Mouse (Mus musculus) midbrain, postnatal 0 days (tissue): Measurements from ENCODE around the gene H1f0. TPM values are rescaled to one million over a fixed set of nuclear protein-coding genes. Genes with fewer than 3 reads are reported as not detected.

Experiments
- ATAC-seq: fragments of 200-750 bp; cut with Nextera tagmentation; 2 replicates; pipeline ENCODE4 v1.8.0; 2017; ENCODE audit warnings: moderate number of reproducible peaks, mild to moderate bottlenecking, moderate TSS enrichment, moderate library complexity; ENCODE audit not compliant: low FRiP score
- DNase-seq: peaks from one replicate; pipeline ENCODE4 v3.0.0-alpha.2; 2015; ENCODE audit warnings: low spot score
- H3K27ac ChIP-seq: fragments of 300-500 bp; sonication (generic); 2 replicates; pipeline ENCODE4 v1.5.1; 2014; ENCODE audit warnings: low read depth, mild to moderate bottlenecking, low read length, mixed read lengths
- H3K27me3 ChIP-seq: fragments of 300-500 bp; sonication (generic); 2 replicates; pipeline ENCODE4 v1.6.1; 2014; ENCODE audit warnings: low read length, control low read depth, mixed read lengths; ENCODE audit not compliant: insufficient read depth
- H3K36me3 ChIP-seq: fragments of 300-500 bp; sonication (generic); 2 replicates; pipeline ENCODE4 v1.6.1; 2014; ENCODE audit warnings: low read length, control low read depth, mixed read lengths; ENCODE audit not compliant: insufficient read depth
- H3K4me1 ChIP-seq: fragments of 300-500 bp; sonication (generic); 2 replicates; pipeline ENCODE4 v1.6.1; 2014; ENCODE audit warnings: mild to moderate bottlenecking, control low read depth, antibody characterized with exemption, low read length, mixed read lengths; ENCODE audit not compliant: insufficient read depth
- H3K4me2 ChIP-seq: fragments of 300-500 bp; sonication (generic); 2 replicates; pipeline ENCODE4 v1.6.1; 2014; ENCODE audit warnings: low read depth, mild to moderate bottlenecking, low read length, mixed read lengths; ENCODE audit not compliant: poor library complexity, severe bottlenecking
- H3K4me3 ChIP-seq: fragments of 300-500 bp; sonication (generic); 2 replicates; pipeline ENCODE4 v1.5.1; 2014; ENCODE audit warnings: low read depth, mild to moderate bottlenecking, low read length, moderate library complexity
- H3K9ac ChIP-seq: fragments of 300-500 bp; sonication (generic); replicated peaks from 2 replicates; pipeline ENCODE4 v1.6.1; 2014; ENCODE audit warnings: mild to moderate bottlenecking, low read length, moderate library complexity, mixed read lengths; ENCODE audit not compliant: poor library complexity, severe bottlenecking
- H3K9me3 ChIP-seq: fragments of 300-500 bp; sonication (generic); 2 replicates; pipeline ENCODE4 v1.6.1; 2016; ENCODE audit warnings: low read length, control low read depth
- CTCF ChIP-seq: IDR thresholded peaks from 2 replicates; pipeline ENCODE4 v1.5.1; 2016; ENCODE audit warnings: antibody characterized with exemption, mild to moderate bottlenecking
- WGBS: fragments of 180-500 bp; shearing (Covaris S2); extraction: QIAGEN DNeasy Blood & Tissue Kit; methylation state at CpG from one replicate; pipeline ENCODE4 v1.1.7; 2014; 5-methylcytosine and 5-hydroxymethylcytosine counted together
- polyA plus RNA-seq: library from polyadenylated mRNA; unstranded; fragments of >200 nt; fragmentation: Nextera tagmentation; extraction: Ambion mirVana; gene quantifications from 2 replicates; pipeline ENCODE4 v1.2.1, GENCODE M21; 2015
- total RNA-seq: library from RNA; depleted of rRNA; stranded (reverse); fragments of >200 nt; gene quantifications from 2 replicates; pipeline ENCODE4 v1.2.3, GENCODE M21; 2014

Gene H1f0
- total and polyA plus RNA-seq, 2 experiments from 2014 or later = 132 to 144 TPM

GRCm38 (mm10) chr15:79050160-79050845 is 22.1 kb downstream of the H1f0 start:
- no peaks in the 10 kb centered on the region for H3K4me1 ChIP-seq
- H3K4me2 ChIP-seq = no peak overlapping the region
- H3K9me3 ChIP-seq = no peaks in the 10 kb centered on the region
- H3K9ac ChIP-seq = no peak overlapping the region
- peaks cover 26% of the 10 kb centered on the region for H3K36me3 ChIP-seq
- no peak for DNase-seq
- no peaks in the 10 kb centered on the region for H3K27me3 ChIP-seq
- WGBS = 61% methylated on average over 9 of the region's 9 CpGs
- 0 out of 2 replicates have a peak, but pooled peaks have one; percentile 24 for ATAC-seq
- TF ChIP-seq CTCF = no peak
- H3K4me3 ChIP-seq = no peak overlapping the region
- H3K27ac ChIP-seq = no peak overlapping the region

- no peaks in the 10 kb centered on the region for H3K9me3 ChIP-seq
- peaks cover 32% of the 10 kb centered on the region for H3K36me3 ChIP-seq
- H3K27ac ChIP-seq = no peak overlapping the region
- no peak overlapping the region for H3K4me3 ChIP-seq
- no peak overlapping the region for H3K9ac ChIP-seq
- no peaks in the 10 kb centered on the region for H3K4me1 ChIP-seq
- DNase-seq (no peak), ATAC-seq (no peak)
- H3K27me3 ChIP-seq = no peaks in the 10 kb centered on the region
- TF ChIP-seq CTCF = no peak
- WGBS = 84% methylated on average over 2 of the region's 2 CpGs
- no peak overlapping the region for H3K4me2 ChIP-seq
Measured at GRCm38 (mm10) chr15:79050964-79051363, 22.7 kb downstream of the H1f0 start.

GRCm38 (mm10) chr15:79051461-79052360 is 23.5 kb downstream of the H1f0 start:
- ATAC-seq (no peak), DNase-seq (no peak)
- no peak overlapping the region for H3K4me2 ChIP-seq
- H3K27me3 ChIP-seq = no peaks in the 10 kb centered on the region
- no peak overlapping the region for H3K9ac ChIP-seq
- peaks cover 40% of the 10 kb centered on the region for H3K36me3 ChIP-seq
- TF ChIP-seq CTCF = no peak
- H3K9me3 ChIP-seq = no peaks in the 10 kb centered on the region
- H3K4me1 ChIP-seq = no peaks in the 10 kb centered on the region
- no peak overlapping the region for H3K27ac ChIP-seq
- 76% methylated on average over 13 of the region's 13 CpGs for WGBS
- no peak overlapping the region for H3K4me3 ChIP-seq

- Histone ChIP-seq H3K27me3 (no peaks in the 10 kb centered on the region), H3K36me3 (peaks cover 40% of the 10 kb centered on the region), H3K4me2 (no peak overlapping the region), H3K9ac (0 out of 2 replicates have a peak overlapping the region, but pooled peaks have one; percentile 8), H3K4me1 (no peaks in the 10 kb centered on the region), H3K9me3 (no peaks in the 10 kb centered on the region), H3K4me3 (no peak overlapping the region), H3K27ac (no peak overlapping the region)
- TF ChIP-seq CTCF = no peak
- 89% methylated on average over 2 of the region's 2 CpGs for WGBS
- DNase-seq (no peak), ATAC-seq (no peak)
Measured at GRCm38 (mm10) chr15:79052366-79052765, 24.1 kb downstream of the H1f0 start.

- ATAC-seq (no peak), DNase-seq (no peak)
- H3K4me1 ChIP-seq = no peaks in the 10 kb centered on the region
- no peak overlapping the region for H3K9ac ChIP-seq
- no peak overlapping the region for H3K27ac ChIP-seq
- H3K27me3 ChIP-seq = no peaks in the 10 kb centered on the region
- no peak overlapping the region for H3K4me2 ChIP-seq
- H3K36me3 ChIP-seq = peaks cover 66% of the 10 kb centered on the region
- no peak overlapping the region for H3K4me3 ChIP-seq
- no peaks in the 10 kb centered on the region for H3K9me3 ChIP-seq
- WGBS = 88% methylated on average over 7 of the region's 7 CpGs
- no peak for TF ChIP-seq CTCF
Measured at GRCm38 (mm10) chr15:79056601-79057000, 28.4 kb downstream of the H1f0 start.

- Histone ChIP-seq H3K9me3 (no peaks in the 10 kb centered on the region), H3K9ac (no peak overlapping the region), H3K4me2 (no peak overlapping the region), H3K4me3 (no peak overlapping the region), H3K27me3 (no peaks in the 10 kb centered on the region), H3K36me3 (peaks cover 64% of the 10 kb centered on the region), H3K27ac (no peak overlapping the region), H3K4me1 (no peaks in the 10 kb centered on the region)
- 90% methylated on average over 6 of the region's 6 CpGs for WGBS
- DNase-seq = no peak
- ATAC-seq = no peak
- TF ChIP-seq CTCF = no peak
Measured at GRCm38 (mm10) chr15:79057850-79058249, 29.6 kb downstream of the H1f0 start.
